Mouse (Mus musculus) G1E (cell line): ENCODE results near the gene Gm17581.

Source experiments
- CTCF ChIP-seq: IDR thresholded peaks from 2 replicates; pipeline ENCODE4 v1.5.1; 2012; ENCODE audit warnings: low read depth, low read length, inconsistent platforms, mixed read lengths
- GATA1 ChIP-seq: IDR thresholded peaks from 2 replicates; pipeline ENCODE4 v1.6.1; 2012; ENCODE audit warnings: borderline replicate concordance, low read length, inconsistent platforms, mixed read lengths
- GATA2 ChIP-seq: IDR thresholded peaks from 2 replicates; pipeline ENCODE4 v1.6.1; 2012; ENCODE audit warnings: low read depth, low read length, inconsistent platforms, borderline replicate concordance
- POLR2AphosphoS5 ChIP-seq: IDR thresholded peaks from 2 replicates; pipeline ENCODE4 v1.6.1; 2012; ENCODE audit warnings: low read depth, low read length, inconsistent platforms; ENCODE audit not compliant: insufficient replicate concordance
- TAL1 ChIP-seq: conservative IDR thresholded peaks from 2 replicates; pipeline ENCODE4 v1.6.1; 2012; ENCODE audit warnings: low read depth, low read length, inconsistent platforms, mixed read lengths

DNA sequence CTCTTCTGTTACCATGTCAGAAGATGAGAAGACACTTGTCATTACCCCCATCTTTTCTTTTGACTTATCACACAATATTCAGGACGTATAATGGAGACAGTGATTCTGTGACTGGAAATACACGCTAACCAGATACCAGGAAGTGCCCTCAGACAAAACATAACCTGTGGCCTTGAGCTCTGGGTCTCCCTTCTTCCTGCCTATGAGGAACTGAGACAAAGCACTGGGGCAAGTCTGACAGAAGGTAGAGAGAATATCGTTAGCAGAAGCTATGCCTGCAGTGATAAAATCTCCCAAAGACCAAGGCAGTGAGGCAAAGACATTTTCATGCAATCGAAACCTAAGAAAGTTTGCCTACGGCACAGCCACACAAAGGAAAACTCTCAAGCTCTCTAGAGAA lies 15.1 kb downstream of the Gm17581 start:
- TF ChIP-seq GATA1 (no peak), CTCF (no peak), TAL1 (no peak), POLR2AphosphoS5 (no peak), GATA2 (no peak)
